Mouse (Mus musculus) embryo, embryonic 9.5 days (tissue): ENCODE measurements around the gene Eif3d.
A peak's percentile ranks its signal among the peaks of the same experiment; 100 is the strongest.

Experiments
- DNase-seq: peaks from one replicate; pipeline ENCODE4 v3.0.0-alpha.2; 2017; ENCODE audit errors: extremely low spot score

Eif3d gene

DNA sequence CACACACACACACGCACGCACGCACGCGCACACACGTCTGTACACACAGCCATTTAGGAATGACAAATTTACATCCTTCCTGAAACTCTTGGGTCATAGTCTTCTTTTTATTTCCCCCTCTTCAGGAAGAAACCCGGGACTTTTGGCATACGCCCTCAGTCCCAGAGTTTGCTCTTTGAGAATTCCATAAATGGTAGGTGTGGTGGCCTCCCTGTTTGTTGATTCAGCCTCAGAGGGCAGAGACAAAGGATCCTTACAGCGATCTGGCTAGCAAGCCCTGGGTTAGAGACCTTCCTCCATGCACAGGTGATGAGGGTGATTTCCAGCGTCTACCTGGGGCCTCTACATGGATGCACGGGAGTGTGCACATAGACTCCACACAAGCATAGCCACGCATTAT lies 51.2 kb downstream of the Eif3d start:
- DNase-seq: no peak

DNA sequence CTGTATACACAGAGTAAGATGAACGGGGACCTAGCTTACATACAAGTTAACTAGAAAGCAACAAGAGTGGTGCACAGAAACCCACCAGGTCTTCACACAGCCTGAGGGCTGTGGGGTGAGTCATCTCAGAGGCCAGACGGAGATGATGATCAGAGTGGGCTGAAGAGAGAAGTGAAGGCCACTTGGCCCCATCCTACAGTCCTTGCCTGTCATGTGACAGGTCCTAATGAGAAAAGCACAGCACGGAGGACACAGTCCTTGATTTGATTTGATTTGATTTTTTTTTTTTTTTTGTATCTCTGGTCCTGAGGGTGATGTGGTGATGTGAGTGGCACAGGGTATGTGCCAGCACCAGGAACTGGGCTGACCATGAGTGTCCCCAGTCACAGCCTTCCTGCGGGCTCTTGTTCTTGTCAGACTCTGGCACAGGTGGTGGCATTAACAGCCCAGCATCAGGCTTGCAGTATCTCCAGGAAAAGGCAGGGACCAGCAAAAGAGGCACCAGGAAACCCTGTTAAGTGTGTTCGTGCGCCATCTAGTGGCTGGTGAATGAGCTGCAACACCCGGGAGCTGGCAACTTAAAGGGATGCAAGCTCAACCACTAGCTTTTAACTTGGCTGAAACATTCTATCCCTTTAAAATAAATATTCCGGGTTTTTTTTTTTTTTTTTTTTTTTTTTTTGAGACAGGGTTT lies 53.6 kb downstream of the Eif3d start:
- DNase-seq: peak; percentile 85

DNA sequence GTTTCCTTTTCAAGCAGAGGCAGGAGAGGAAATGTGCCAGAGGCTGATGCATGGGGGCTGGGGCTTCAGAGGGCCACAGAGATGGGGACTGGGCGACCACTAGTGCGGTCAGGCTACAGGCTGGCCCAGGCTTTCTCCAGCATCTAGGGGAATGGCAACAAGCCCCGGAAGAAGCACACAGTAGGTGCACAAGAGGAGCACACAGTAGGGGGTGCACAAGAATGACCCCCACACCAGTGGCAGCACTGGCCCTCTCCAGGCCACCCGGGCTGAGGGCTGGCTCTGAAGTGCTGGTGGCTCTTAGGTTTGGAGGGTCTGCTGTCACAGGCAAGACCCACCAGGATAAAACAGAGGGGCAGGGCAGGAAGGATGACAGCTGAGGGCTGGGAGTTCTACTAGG lies 55.3 kb downstream of the Eif3d start:
- DNase-seq: no peak

DNA sequence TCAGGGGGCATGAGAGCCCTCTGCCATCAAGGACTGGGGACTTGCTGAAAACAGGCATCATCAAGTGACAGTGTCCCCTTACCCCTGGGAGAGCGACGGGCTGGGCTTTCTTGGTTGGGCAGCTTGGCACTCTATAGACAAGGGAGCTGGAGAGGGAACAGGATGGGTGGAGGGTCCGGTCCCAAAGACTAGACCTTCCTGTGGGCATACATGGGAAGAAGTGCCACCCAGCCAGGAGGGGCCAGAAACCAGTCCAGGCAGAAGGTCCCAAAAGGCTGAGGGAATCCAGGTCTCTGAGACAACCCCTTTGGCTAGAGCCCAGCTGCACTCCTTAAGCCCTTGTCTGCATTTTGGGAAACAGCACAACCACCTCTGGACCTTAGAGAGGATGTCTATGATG lies 56.1 kb downstream of the Eif3d start:
- no peak for DNase-seq

DNA sequence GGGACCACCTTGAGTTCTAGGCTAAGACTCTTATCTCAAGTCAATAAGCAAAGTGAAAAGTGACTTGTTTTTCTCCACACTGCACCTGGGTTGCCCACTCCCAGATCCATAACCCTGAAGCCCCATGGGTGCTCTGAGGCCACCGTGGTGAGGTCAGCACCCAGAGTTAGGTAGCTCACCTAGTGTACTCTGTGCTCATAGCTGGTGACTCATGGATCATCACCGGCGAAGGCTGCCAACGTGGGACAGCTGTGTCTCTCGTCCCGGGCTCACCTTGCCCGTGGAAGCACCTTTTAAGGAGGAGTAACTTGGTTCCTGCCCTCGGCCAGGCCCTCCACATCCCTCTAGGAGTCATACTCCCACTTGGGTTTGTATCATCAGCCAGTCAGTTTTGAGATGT lies 57.6 kb downstream of the Eif3d start:
- DNase-seq: no peak

DNA sequence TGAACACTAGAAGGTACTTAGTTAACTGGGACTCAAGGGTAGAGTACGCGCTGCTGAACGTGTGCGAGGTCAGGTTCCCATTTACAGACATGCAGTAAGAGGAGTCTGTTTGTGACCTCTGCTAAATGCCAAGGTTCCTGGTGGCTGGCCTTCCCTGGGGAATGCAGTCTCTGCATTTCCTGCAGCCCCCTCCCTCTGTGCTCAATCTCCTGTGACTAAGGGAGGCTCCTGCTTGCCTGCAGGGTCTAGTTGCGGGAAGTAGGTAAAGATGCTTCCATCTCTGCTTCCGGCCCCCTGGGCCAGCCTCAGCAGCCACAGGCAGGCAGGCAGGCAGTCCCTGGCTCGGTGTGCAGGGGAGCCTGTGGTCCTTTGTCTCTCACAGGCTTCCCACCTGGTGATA lies 58.0 kb downstream of the Eif3d start:
- no peak for DNase-seq

DNA sequence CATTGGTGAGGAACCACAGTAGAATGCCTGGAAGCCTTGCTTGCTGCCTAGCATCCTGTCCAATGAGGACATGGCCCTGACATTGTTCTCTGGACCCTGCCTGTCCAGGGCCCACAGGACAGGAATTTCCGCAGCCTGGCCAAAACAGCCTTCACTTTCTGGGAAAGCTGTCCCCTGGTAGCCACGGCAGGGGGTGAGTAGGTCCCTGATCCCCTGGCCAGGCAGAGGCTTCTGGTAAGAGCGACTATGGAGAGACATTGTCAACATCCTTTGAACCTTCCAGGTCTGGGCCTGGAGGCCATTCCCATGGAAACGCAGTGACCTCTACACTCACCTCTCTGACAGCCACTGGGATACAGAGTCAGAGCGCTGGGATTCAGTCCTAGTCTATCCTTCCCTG lies 58.6 kb downstream of the Eif3d start:
- no peak for DNase-seq

DNA sequence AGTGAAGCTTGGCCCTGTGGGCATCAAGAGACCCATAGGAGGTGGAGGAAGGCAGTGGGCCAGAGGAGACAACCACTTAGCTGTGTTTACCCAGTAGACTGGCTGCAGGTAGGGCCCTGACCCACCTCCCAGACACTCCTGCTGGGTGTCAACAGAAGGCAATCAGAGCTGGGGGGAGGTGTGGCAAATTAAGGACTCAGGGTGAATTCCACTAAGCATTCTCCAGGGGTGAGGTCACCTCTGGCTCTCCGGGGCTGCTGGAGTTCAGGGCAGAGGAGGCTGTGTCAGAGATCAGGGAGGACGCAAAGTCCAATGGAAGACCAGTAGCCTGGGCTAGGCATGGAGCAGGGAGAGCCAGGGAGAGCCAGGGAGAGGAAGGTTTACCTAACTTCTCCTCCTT lies 59.5 kb downstream of the Eif3d start:
- DNase-seq: peak; percentile 42
